Mouse (Mus musculus): ENCODE measurements around the gene Id2.

- TF ChIP-seq CEBPB (IDR thresholded peaks at IDR 0.05; ENCODE audit: insufficient read depth, poor library complexity, severe bottlenecking) (no peak), POLR2A (IDR thresholded peaks at IDR 0.05; ENCODE audit: insufficient read length, low read depth) (no peak), USF1 (IDR thresholded peaks at IDR 0.05; ENCODE audit: low read depth) (no peak), MYOG (IDR thresholded peaks at IDR 0.05; ENCODE audit: control insufficient read depth in 1 of 3, insufficient read depth in 1 of 3, insufficient read length in 2 of 3, low read depth in 2 of 3) (no peak), POLR2AphosphoS2 (IDR thresholded peaks at IDR 0.05; ENCODE audit: insufficient read length, low read depth) (no peak), MAX (IDR thresholded peaks at IDR 0.05; ENCODE audit: low read depth) (no peak), TCF12 (IDR thresholded peaks at IDR 0.05; ENCODE audit: insufficient read depth, poor library complexity, severe bottlenecking) (no peak)
These were observed 2.1 kb downstream of the Id2 start for GRCm38 (mm10) chr12:25094621-25095521.
